Mouse (Mus musculus) ZHBTc4 (cell line): Measurements from ENCODE around the gene Col6a3.

Experiments used
- DNase-seq: peaks from one replicate; pipeline ENCODE4 v3.0.0-alpha.2; 2011; ENCODE audit warnings: low read depth, low spot score

Col6a3 gene

DNA sequence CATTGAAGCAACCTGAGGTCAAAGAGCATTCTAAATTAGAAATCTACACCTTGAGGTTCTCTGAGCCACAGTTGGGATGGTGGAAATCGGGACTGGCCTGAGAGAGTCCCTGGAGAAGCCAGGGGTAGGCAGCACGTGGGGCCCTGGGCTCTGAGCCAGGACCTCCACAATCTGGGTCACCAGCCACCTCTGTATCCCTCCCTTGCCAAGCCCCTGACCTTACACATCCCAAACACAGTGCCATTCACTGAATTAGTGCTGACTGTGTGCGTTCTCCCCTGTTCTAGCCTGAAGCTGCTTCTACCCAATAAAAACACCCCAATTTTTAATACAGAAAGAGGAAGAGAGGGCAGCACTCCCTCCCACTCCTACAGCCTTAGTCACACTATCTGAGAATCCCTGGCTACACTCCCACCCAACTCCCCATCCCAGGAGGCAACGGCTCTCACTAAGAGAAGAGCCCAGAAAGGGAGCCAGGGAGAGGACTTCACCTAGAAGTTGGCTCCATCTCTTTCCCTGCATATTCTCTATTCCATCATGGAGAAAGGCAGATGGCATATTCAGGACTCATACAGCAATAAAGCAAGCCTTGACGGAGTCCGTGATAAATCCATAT is 46.4 kb downstream of the Col6a3 start:
- no peak for DNase-seq

DNA sequence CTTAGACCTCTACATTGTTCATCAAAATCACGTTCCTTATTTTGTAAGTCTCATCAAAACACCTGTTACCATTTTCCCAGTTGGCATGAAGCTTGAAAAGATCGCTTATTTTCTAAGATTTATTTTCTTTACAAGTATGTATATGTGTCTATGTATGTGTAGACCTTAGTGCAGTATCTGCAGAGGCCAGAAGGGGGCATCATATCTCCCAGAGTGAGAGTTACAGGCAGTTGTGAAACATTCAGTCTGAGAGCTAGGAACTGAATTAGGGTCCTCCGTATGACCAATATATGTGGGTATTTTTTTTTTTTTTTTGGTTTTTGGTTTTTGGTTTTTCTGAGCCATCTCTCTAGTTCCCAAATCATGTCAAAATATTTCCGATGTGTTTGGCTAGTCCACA is 50.4 kb downstream of the Col6a3 start:
- peak; percentile 36 for DNase-seq

DNA sequence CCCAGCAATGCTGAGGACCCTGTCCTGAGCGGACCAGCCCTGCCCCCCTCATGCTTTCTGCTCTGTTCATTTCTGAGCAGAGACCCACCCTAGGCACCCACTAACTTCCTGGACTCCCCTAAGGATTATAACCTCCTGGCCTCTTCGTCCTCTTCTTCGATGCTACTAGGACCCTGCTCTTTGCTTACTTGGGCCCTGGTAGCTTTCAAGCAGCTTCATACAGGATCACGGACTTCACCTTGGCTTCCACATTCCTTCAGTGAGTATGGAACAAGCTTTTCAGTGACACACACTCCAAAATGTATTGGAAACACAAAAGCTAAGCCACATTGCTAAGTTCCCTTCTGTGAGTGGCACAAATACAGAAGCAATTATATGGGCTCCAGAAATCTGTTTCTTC is 52.8 kb downstream of the Col6a3 start:
- DNase-seq, result no peak

- no peak for DNase-seq
Observed at GRCm38 (mm10) chr1:90789506-90789905, 54.3 kb downstream of the Col6a3 start.

GRCm38 (mm10) chr1:90780446-90780845 is 63.3 kb downstream of the Col6a3 start:
- no peak for DNase-seq

DNA sequence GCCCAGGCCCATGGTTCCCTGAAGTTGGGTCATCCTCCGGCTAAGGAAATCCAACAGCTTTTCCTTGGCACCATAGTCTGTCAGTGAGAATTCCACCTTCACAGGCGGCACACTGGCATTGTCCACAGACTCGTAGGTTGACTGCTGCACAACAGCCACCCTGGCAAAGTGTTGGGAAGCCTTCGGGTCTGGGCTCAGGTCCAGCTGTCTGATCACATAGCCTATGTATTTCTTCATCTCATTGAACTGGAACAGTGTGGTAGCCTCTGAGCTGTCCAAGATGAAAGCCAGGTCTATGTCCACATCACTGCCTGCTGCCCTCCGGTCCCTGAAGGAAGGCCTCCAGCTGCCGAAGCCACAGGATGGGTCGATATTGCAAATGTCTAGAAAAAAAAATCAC is 64.7 kb downstream of the Col6a3 start:
- DNase-seq, result no peak

DNA sequence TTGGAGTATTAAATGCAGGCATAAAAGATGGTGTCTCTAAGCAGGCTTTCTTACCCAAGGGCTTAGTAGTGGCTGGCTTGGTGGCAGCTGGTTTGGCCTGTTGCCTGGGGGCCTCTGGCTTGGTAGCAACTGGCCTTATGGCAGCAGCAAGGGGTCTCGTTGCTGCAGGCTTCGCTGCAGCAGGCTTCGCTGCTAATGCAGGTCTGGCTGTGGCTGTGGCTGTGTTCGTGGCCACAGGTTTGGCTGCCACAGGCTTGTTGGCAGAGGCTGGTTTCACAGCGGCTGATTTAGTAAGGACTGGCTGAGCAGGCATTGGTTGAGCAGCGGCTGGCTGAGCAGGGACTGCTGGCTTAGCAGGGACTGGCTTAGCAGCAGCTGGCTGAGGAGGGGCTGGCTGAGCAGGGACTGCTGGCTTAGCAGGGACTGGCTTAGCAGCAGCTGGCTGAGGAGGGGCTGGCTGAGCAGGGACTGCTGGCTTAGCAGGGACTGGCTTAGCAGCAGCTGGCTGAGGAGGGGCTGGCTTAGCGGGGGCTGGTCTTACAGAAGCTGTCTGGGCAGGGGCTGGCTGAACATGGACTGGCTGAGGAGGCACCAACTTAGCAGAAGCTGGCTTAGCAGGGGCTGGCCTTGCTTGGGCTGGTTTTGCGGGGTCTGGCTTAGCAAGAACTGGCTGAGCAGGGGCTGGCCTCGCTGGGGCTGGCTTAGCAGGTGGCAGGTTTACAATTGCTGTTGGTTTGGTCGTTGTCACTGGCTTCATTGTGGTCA is 68.1 kb downstream of the Col6a3 start:
- DNase-seq, result no peak

GRCm38 (mm10) chr1:90771172-90771571 is 72.6 kb downstream of the Col6a3 start:
- DNase-seq, result no peak

GRCm38 (mm10) chr1:90770027-90770426 is 73.7 kb downstream of the Col6a3 start:
- DNase-seq, result no peak

GRCm38 (mm10) chr1:90769301-90769700 is 74.5 kb downstream of the Col6a3 start:
- DNase-seq, result no peak

DNA sequence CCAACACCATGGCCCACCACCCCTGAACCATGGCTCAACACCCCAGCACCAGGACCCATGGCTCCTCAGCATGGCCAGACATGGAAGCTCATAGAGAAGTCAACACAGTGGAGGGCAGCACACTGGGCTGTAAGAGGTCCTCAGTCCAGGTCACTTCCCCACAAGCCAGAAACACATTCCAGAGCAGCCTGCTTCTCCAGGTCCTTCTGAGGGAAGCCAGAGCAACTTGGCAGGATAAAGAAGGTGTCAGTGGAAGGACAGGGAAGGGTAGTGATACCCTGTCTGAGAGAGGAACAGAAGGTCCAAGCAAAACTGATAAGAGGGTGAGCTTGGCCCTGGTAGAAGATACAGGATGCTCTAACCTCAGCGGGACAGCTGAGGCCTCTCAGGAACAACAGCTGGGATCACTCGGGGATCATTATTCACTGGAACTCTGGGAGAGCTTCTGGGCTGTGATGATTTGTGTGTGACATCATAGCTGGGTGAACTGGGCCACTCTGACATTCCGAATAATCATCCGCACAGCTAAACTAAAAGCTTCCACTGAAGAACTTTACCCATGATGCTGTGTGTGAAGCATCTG is 85.6 kb downstream of the Col6a3 start:
- no peak for DNase-seq

GRCm38 (mm10) chr1:90753869-90754563 is 89.8 kb downstream of the Col6a3 start:
- DNase-seq, result no peak

DNA sequence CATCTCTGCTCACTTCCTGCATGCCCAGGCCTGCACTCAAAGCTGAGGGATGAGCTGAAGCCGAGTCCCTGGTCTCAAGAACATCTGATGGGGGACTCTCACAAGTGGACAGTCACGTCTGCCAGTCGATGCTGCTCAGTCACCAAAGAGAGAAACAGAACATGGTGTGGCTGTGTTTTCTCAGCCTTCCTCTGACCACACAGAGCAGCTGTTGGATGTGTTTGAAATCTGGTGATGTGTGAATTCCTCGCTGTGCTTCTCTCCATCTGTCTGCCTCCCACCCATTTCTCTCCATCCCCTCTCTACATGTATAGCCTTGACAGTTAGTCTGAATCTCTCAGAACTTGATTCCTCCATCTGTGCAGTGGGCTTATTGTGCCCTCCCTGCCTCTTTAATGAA is 92.5 kb downstream of the Col6a3 start:
- DNase-seq, result no peak

GRCm38 (mm10) chr1:90750169-90750568 is 93.6 kb downstream of the Col6a3 start:
- no peak for DNase-seq

- DNase-seq, result no peak
Observed at GRCm38 (mm10) chr1:90748544-90748943, 95.2 kb downstream of the Col6a3 start.

DNA sequence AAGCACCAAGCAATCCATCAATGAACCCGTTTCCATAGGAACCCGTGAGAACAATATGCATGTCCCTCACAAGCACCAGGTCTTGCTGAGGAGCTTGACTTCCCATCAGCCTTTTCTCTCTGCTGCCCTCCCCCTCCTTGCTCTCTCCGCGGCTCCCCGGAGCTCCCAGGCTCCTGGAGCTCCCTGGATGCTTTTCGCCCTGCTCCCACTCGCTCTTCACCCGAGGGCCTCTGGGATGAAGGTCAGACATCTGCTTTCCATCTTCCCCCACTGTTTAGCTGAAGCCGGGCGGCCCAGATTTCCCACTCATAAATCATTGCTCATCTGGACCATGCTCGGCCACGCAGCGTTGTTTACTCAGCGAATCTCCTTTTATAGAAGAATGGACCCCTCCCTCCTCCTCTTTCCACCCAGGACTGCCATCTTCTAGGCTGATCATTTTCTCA is 99.8 kb downstream of the Col6a3 start:
- DNase-seq, result peak; percentile 17

GRCm38 (mm10) chr1:90743445-90743844 is 100.3 kb downstream of the Col6a3 start:
- DNase-seq, result no peak

GRCm38 (mm10) chr1:90742641-90743040 is 101.1 kb downstream of the Col6a3 start:
- DNase-seq, result no peak

DNA sequence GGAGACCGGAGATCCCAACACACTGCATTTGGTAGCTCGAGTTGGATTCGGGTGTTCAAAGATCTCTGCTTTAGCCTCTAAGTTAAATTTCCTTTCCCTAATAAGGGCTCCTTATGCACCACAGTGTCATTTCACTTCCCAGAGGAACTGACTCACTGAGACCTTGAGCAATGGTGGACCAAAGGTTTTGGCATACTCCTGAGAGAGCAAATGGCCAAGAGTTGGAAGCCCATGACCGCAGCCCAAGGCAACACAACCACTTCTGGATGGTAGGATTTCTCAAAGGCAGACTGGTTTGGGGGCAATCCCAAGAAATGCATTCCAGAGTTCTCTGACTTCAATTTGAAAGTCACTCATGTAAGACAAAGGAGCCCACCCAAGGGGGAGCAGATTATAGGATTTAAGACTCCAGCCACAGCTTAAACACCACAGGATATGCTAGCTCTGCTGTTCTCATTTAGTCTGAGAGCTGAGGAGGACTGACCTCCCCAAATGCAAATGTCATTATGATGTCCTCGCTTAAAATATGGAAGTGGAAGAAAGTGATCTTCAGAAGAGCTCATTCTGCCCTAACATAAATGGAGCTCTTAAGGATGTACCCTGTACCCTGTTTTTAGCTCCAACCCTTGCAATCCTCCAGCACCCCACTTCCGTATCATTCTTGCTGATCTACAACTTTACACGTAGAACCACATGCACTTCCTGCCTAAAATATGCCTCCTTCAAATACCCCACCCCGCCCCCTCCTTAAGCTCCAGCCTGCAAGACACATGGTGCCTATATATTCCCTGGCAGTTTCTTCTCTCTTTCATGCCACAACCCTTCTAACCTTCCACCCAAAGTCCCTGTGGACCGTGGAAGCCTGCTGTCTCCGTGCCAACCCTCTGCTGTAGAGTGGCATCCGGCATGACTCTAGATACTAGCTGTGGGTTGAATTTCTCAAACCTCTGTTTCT is 103.3 kb downstream of the Col6a3 start:
- no peak for DNase-seq

- DNase-seq, result no peak
Observed at GRCm38 (mm10) chr1:90738913-90739312, 104.9 kb downstream of the Col6a3 start.

DNA sequence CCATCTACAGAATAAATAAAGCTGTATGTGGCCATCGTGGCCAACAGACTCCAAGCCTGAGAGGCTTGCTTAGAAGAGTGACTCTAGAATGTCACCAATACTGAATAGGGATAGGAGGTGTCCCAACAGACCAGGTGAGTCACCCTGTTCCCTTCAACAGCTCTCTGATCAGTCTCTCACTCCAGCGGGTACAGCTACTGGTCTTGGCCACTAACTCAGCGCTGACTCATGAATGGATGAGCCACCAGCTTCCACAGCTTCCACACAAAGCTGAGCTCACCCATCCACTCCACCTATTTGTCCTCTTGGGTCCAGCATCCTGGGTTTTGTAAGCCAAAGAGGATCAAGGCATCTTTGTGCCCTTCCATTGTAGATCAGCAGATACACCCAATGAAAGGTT is 114.3 kb downstream of the Col6a3 start:
- no peak for DNase-seq
